Mouse (Mus musculus) heart, adult 2 months (tissue): ENCODE data around the gene 1700018F24Rik.

Source experiments
- CTCF ChIP-seq: fragments of 200-600 bp; IDR thresholded peaks from 2 replicates; pipeline ENCODE4 v1.8.1; 2022; ENCODE audit warnings: antibody characterized with exemption, mild to moderate bottlenecking, moderate library complexity
- POLR2A ChIP-seq: fragments of 200-500 bp; IDR thresholded peaks from 2 replicates; pipeline ENCODE4 v1.6.1; 2011; ENCODE audit warnings: mild to moderate bottlenecking, low read depth, low read length, control low read depth; ENCODE audit not compliant: insufficient read depth

DNA sequence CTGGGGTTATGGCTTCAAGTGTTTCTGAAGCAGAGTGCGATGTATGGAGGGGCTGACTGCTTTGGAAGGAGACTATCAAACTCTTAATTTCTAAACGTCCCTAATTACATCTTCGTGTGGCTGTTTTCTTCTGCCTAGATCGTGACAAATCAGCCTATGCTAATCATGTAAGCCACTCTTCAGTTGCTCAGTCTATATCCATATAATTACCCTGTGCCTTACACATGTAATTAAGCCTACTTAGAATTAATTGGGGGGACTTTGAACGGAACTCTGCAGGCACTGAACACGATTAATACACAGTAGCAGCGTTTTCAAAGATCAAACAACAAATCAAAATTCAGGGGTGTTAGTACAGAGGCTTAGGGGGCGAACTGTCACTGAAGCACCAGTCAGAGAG lies 15.1 kb downstream of the 1700018F24Rik start:
- TF ChIP-seq POLR2A, result no peak
- no peak for TF ChIP-seq CTCF
